Mouse (Mus musculus): ENCODE results near the gene Fmod.

DNA sequence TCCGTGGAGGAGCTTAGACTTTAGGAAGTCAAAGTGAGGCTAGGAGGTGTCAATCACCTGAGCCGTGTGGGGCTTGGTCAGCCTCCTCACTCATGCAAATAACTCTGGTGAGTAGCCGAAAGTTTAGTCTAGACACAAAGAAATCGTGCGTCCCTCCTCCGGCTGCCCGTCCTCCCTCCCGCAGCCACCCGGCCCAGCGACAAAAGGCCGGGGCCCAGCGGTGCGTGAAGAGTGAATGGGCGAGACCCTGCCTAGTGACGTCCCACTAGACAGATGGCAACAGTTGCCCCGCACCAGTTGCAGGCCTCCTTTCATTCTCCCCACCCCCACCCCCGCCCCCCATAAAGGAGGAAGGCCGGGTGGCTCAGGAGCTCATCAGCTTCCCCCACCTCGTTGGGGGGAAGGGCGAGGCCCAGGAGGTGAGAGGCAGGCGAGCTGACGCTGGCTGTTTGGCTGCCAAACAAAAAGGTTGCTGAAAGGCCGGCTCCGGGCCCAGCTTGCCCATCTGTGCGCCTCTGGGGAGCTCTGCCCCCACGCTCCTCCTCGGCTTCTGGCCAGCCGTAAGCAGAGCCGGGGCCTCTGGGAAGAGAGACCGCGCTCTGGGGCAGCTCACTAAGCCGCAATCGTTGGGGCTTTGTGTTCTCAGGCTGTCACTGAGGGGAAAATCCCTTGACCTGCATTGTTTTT lies 26.2 kb downstream of the Fmod start:
- TF ChIP-seq CTCF (conservative IDR thresholded peaks at IDR 0.05; ENCODE audit: low read length): no peak
- no peak for TF ChIP-seq POU5F1 (IDR thresholded peaks at IDR 0.05; ENCODE audit: borderline replicate concordance, low read length)
